Mouse (Mus musculus): ENCODE results near the gene Usmg5. TPM values are rescaled to one million over a fixed set of nuclear protein-coding genes. Genes with fewer than 3 reads are reported as not detected.
"Not testable (repeated sequence)": the region's sequence is repeated elsewhere in the genome, so short reads cannot be mapped to it uniquely, and the experiment has no call there.

Gene Usmg5
- polyA plus RNA-seq (2015; fragmentation: Nextera tagmentation; extraction: Ambion mirVana), result 1,251 and 1,259 TPM in 2 replicates

DNA sequence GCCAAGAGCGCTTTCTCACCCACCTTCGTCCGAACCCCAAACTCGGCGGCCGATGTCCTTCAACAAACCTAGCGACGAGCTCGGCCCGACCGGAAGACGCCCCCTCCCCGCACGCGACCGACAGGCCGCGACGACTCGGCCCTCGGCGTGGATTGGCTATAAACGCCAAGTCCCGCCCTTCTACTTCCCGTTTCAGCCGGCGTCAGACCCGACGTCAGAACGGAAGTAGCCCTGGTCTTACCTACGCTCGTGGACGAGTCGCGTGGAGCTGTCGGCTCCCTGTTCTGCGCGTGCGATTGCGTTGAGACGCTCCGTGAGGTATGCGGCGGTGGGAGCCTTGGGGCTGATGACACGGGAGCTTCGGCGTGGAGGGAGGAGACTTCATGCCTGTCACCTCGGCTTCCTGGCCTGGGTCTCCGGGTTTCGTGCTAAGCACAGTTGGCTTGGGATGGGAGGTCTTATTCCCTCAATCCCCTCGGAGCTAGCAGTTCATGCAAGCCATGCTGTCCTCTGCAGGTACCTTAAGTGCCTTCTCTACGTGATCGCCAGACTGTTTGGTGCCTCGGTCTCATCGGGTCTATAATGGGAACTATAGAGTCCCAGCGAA, at the start of gene Usmg5, which contains the start of gene Pdcd11:
TSS of gene Usmg5 (minus strand) at position 98 of the 607 bp plus-strand sequence.
TSS of gene Pdcd11 (plus strand) at position 219 of the 607 bp plus-strand sequence.
- H3K4me3 ChIP-seq, result peak within 1 kb of the TSS; percentile 92
- ATAC-seq (ENCODE audit: low FRiP score, low read depth), result peak; percentile 99
- no peaks in the 10 kb centered on the region for H3K27me3 ChIP-seq
- peaks cover 45% of the 10 kb centered on the region for H3K36me3 ChIP-seq
- H3K4me2 ChIP-seq (replicated peaks), result peak within 1 kb of the TSS; percentile 93
- under 1% methylated on average over 56 of the region's 56 CpGs for WGBS
- peaks cover 27% of the 10 kb centered on the region for H3K4me1 ChIP-seq
- peak within 1 kb of the TSS; percentile 86 for H3K27ac ChIP-seq
- no peaks in the 10 kb centered on the region for H3K9me3 ChIP-seq
- peak within 1 kb of the TSS; percentile 98 for H3K9ac ChIP-seq

GRCm38 (mm10) chr19:47139611-47140010, 49.2 kb upstream of the Usmg5 start:
- Histone ChIP-seq H3K36me3 (peaks cover 12% of the 10 kb centered on the region), H3K4me1 (peaks cover 44% of the 10 kb centered on the region)
- not testable (repeated sequence) for H3K9ac ChIP-seq; H3K4me3 ChIP-seq; H3K27ac ChIP-seq; ATAC-seq (ENCODE audit: low FRiP score, low read depth); H3K9me3 ChIP-seq; H3K4me2 ChIP-seq (replicated peaks); H3K27me3 ChIP-seq
- WGBS, result 18% methylated on average over 7 of the region's 7 CpGs

DNA sequence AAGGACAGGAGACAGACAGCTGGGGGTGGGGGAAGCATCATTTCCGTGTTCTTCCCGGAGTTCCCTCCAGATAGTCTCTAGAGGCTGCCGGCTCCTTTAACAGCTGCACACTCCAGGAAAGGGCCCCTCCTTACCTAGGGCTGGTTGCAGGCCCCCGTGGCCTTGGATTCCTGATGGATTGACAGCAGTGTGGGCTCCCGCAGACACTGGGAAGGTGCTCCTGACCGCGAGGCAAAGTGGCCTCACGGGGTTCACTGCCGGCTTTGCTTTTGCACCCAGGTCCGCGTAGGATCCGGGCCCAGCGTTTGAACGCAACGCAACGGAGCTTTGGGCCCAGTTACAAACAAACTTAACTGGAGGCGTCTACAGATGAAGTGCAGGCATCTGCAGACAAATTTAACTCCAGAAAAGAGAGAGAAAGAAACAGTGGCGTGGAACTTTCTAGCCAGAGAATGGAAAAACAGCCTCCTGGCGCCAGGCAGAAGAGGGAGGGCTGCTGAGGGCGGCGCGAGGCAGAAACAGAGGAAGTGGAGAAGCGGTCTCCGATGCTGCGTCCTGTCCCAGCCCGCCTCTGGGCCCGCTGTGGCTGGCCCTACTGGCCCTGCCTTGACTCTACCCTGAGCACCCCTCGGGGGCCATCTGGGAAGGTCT, 47.4 kb upstream of the Usmg5 start, which contains the start of gene Calhm2:
TSS of gene Calhm2 (minus strand) at position 524 of the 651 bp plus-strand sequence.
- Histone ChIP-seq H3K4me2 (replicated peaks) (peak within 1 kb of the TSS; percentile 74), H3K4me1 (peaks cover 44% of the 10 kb centered on the region), H3K9me3 (no peaks in the 10 kb centered on the region), H3K9ac (peak within 1 kb of the TSS; percentile 76), H3K27ac (peak within 1 kb of the TSS; percentile 72), H3K36me3 (peaks cover 24% of the 10 kb centered on the region), H3K4me3 (peak within 1 kb of the TSS; percentile 46), H3K27me3 (no peaks in the 10 kb centered on the region)
- ATAC-seq (ENCODE audit: low FRiP score, low read depth), result peak; percentile 62
- WGBS, result 2% methylated on average over 28 of the region's 28 CpGs

DNA sequence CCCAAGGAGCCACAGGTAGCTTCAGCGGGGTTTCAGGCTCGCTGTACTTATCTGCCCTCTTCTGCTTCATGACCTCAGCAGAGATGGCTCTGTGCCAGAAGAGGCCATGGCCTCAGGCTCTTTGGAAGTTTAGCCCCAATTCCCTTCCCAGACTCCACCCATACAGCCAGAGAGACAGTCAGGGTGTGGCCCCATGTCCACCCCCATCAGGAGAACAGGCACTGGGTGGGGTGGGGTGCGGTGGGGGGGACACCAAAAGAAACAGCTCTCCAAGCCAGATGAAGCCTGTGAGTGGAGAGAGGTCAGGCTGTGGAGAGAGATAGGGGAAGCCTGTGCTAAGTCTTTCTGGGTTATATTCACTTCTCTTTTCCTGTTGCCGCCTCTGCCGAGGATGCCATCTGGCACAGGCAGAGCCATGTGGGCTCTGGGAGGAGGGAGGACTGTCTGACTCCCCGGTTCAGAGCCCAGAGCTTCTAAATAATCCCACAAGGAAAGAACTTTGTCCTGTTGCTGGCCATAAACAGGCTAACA, 46.7 kb upstream of the Usmg5 start:
- H3K27me3 ChIP-seq, result no peaks in the 10 kb centered on the region
- H3K36me3 ChIP-seq, result peaks cover 32% of the 10 kb centered on the region
- peaks cover 44% of the 10 kb centered on the region for H3K4me1 ChIP-seq
- H3K27ac ChIP-seq, result peak overlapping the region; percentile 72
- WGBS, result 16% methylated on average over 6 of the region's 6 CpGs
- no peaks in the 10 kb centered on the region for H3K9me3 ChIP-seq
- H3K9ac ChIP-seq, result peak overlapping the region; percentile 76
- peak overlapping the region; percentile 74 for H3K4me2 ChIP-seq (replicated peaks)
- H3K4me3 ChIP-seq, result peak overlapping the region; percentile 46
- ATAC-seq (ENCODE audit: low FRiP score, low read depth), result peak; percentile 18; the same call in 1 of the 2 replicates

DNA sequence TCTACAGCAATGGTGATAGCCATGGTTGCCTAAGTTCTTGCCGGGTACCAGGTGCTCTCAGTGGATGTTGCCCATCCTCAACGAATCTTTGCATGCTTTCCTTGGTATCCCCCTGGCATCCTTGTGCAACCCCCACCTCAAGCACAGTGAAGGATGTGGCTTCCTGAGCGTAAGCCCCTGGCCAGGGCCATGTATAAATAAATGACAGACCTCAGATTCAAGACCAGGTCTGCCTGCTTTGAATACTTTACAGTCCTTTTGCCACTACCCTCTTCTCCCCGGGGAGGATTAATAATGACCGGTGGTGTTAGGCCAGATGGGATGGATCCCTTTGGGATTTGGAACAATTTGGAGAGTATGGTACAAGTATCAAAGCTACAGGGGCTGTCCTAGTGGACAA, 45.7 kb upstream of the Usmg5 start:
- WGBS, result 76% methylated on average over 5 of the region's 5 CpGs
- Histone ChIP-seq H3K9ac (no peak overlapping the region), H3K9me3 (no peaks in the 10 kb centered on the region), H3K27ac (no peak overlapping the region), H3K4me1 (peaks cover 44% of the 10 kb centered on the region), H3K4me3 (no peak overlapping the region), H3K4me2 (replicated peaks) (peak overlapping the region; percentile 74; the same call in 1 of the 2 replicates), H3K36me3 (peaks cover 42% of the 10 kb centered on the region), H3K27me3 (no peaks in the 10 kb centered on the region)
- no peak for ATAC-seq (ENCODE audit: low FRiP score, low read depth)

GRCm38 (mm10) chr19:47135568-47135967, 45.1 kb upstream of the Usmg5 start:
- Histone ChIP-seq H3K4me3 (no peak overlapping the region), H3K4me2 (replicated peaks) (no peak overlapping the region), H3K4me1 (peaks cover 44% of the 10 kb centered on the region), H3K9ac (no peak overlapping the region), H3K36me3 (peaks cover 48% of the 10 kb centered on the region), H3K9me3 (no peaks in the 10 kb centered on the region), H3K27ac (no peak overlapping the region), H3K27me3 (no peaks in the 10 kb centered on the region)
- ATAC-seq (ENCODE audit: low FRiP score, low read depth), result no peak
- WGBS, result 93% methylated on average over 17 of the region's 17 CpGs

- WGBS, result 89% methylated on average over 7 of the region's 7 CpGs
- ATAC-seq (ENCODE audit: low FRiP score, low read depth), result no peak
- Histone ChIP-seq H3K4me1 (peaks cover 25% of the 10 kb centered on the region), H3K4me2 (replicated peaks) (no peak overlapping the region), H3K27ac (no peak overlapping the region), H3K4me3 (no peak overlapping the region), H3K27me3 (no peaks in the 10 kb centered on the region), H3K9me3 (no peaks in the 10 kb centered on the region), H3K9ac (no peak overlapping the region), H3K36me3 (peaks cover 72% of the 10 kb centered on the region)
Observed at GRCm38 (mm10) chr19:47133161-47133560, 42.7 kb upstream of the Usmg5 start.

DNA sequence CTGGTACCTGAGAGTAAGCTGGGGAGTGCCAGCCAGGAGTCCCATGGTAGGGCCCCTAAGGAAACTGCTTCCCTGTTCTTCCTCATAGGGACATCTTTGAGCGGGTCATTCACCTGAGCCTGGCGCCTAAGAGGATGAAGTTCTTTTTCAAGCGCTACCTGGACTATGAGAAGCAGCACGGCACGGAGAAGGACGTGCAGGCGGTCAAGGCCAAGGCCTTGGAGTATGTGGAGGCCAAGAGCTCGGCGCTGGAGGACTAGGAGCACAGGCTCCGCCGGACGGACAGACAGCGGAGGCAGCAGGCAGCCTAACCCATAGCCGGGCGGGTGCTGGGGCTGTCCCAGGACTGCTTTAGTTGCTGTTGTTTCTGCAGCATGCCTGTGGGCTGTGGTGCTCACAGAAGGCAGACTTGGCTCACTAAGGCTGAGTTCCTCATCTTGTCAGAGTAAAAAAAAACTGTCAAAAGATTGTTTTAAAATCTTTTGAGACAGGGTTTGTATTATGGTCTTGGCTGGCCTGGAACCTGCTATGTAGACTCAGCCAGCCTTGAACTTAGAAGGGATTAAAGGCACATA, 40.2 kb upstream of the Usmg5 start:
- ATAC-seq (ENCODE audit: low FRiP score, low read depth), result no peak
- WGBS, result 92% methylated on average over 15 of the region's 15 CpGs
- Histone ChIP-seq H3K4me2 (replicated peaks) (no peak overlapping the region), H3K4me1 (peaks cover under 1% of the 10 kb centered on the region; the same call in 1 of the 2 replicates), H3K27me3 (no peaks in the 10 kb centered on the region), H3K9me3 (no peaks in the 10 kb centered on the region), H3K9ac (no peak overlapping the region), H3K4me3 (no peak overlapping the region), H3K27ac (no peak overlapping the region), H3K36me3 (peaks cover 95% of the 10 kb centered on the region)

GRCm38 (mm10) chr19:47128835-47129234, 38.4 kb upstream of the Usmg5 start:
- Histone ChIP-seq H3K9ac (no peak overlapping the region), H3K27me3 (no peaks in the 10 kb centered on the region), H3K4me1 (no peaks in the 10 kb centered on the region), H3K4me2 (replicated peaks) (no peak overlapping the region), H3K36me3 (peaks cover 99% of the 10 kb centered on the region), H3K4me3 (no peak overlapping the region), H3K9me3 (no peaks in the 10 kb centered on the region), H3K27ac (no peak overlapping the region)
- ATAC-seq (ENCODE audit: low FRiP score, low read depth), result no peak
- WGBS, result 92% methylated on average over 11 of the region's 11 CpGs

DNA sequence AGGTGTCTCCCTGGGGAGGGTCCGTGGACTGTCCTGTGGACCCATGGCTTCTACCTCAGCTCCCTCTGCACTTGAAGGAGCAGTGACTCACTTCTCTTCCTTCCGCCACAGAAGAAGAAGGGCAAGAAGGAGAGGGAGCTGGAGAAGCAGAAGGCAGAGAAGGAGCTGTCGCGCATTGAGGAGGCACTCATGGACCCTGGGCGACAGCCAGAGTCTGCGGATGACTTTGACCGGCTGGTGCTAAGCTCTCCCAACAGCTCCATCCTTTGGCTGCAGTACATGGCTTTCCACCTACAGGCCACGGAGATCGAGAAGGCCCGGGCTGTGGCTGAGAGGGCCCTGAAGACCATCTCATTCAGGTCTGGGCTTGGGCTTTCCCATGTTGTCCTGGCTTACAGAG, 37.7 kb upstream of the Usmg5 start:
- Histone ChIP-seq H3K9me3 (no peaks in the 10 kb centered on the region), H3K36me3 (peaks cover 98% of the 10 kb centered on the region), H3K9ac (no peak overlapping the region), H3K27ac (no peak overlapping the region), H3K4me3 (no peak overlapping the region), H3K4me1 (no peaks in the 10 kb centered on the region), H3K4me2 (replicated peaks) (no peak overlapping the region), H3K27me3 (no peaks in the 10 kb centered on the region)
- no peak for ATAC-seq (ENCODE audit: low FRiP score, low read depth)
- WGBS, result 96% methylated on average over 10 of the region's 10 CpGs

DNA sequence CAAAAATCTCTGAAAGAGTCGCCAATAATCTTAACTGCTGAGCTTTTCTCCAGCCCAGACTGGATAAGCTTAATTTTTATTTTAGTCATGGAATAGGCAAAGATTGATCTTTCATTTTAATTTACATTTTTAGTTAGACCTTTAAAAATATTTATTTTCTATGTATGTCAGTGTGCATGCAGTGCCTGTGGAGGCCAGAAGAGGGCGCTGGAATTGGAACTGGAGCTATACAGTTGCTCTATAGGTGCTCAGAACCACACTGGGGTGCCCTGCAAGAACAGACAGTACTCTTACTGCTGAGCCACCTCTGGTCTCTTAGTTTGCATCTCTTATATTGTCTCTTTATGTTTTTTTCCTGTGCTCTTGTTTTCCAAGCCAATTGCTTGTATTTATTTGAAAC, 32.4 kb upstream of the Usmg5 start:
- H3K9me3 ChIP-seq, result no peaks in the 10 kb centered on the region
- H3K27ac ChIP-seq, result no peak overlapping the region
- no peak overlapping the region for H3K4me3 ChIP-seq
- H3K9ac ChIP-seq, result no peak overlapping the region
- H3K4me1 ChIP-seq, result no peaks in the 10 kb centered on the region
- no peak overlapping the region for H3K4me2 ChIP-seq (replicated peaks)
- ATAC-seq (ENCODE audit: low FRiP score, low read depth), result no peak
- WGBS, result 27% methylated on average over 2 of the region's 2 CpGs
- H3K27me3 ChIP-seq, result no peaks in the 10 kb centered on the region
- H3K36me3 ChIP-seq, result peaks cover 86% of the 10 kb centered on the region

GRCm38 (mm10) chr19:47121054-47121453, 30.6 kb upstream of the Usmg5 start:
- Histone ChIP-seq H3K27me3 (no peaks in the 10 kb centered on the region), H3K9ac (no peak overlapping the region), H3K27ac (no peak overlapping the region), H3K4me2 (replicated peaks) (no peak overlapping the region), H3K4me1 (no peaks in the 10 kb centered on the region), H3K9me3 (no peaks in the 10 kb centered on the region), H3K4me3 (no peak overlapping the region), H3K36me3 (peaks cover 86% of the 10 kb centered on the region)
- 45% methylated on average over 4 of the region's 4 CpGs for WGBS
- no peak for ATAC-seq (ENCODE audit: low FRiP score, low read depth)
